ENCODE assay signal across 10 mouse cellular contexts in the genomic region with DNA sequence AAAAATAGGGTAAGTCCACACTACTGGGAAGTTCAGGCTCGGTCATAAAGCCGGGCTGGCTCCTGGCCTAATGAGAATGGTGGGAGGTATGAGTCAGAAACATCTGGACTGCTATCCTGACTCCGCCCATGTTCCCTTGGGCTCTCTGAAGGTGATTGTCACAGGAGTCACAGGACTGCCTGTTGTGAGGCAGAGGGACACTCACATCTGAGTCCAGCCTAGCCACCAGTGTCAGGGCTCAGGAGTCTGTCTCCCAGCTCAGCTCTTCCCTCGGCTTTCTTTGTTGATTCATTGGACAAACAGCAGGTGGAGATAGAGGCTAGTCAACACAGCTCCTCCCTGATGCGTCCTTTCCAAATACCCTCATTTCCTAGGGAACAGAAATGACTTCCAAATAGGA. TPM values are rescaled to one million over a fixed set of nuclear protein-coding genes. Genes with fewer than 3 reads are reported as not detected.
A peak's percentile ranks its signal among the peaks of the same experiment; 100 is the strongest.
DNase-seq lines count a peak whose midpoint lies in the region; ATAC-seq and TF ChIP-seq lines count a peak whose summit lies in the region.
"Had no signal": no experiment of that assay in that cellular context is flagged by ENCODE, and none has a peak within 500 bp of the region (broad histone marks: within the 10 kb centered on the region; RNA-seq: fewer than 3 reads in every experiment).

No protein-coding gene starts in this region.

- intact Hi-C loops in heart, postnatal 14 days (cut with DNase I), result no loop called here

- no peak overlapping the region for H3K4me3 ChIP-seq in midbrain, embryonic 10.5 days
- no peak overlapping the region for H3K4me3 ChIP-seq in midbrain, embryonic 16.5 days (ENCODE audit: low read depth, low read length)
- no peak overlapping the region for H3K4me3 ChIP-seq in small intestine, adult 2 months (ENCODE audit: low read depth, low read length)
- H3K4me3 ChIP-seq: embryonic facial prominence, embryonic 12.5 days; lung, embryonic 15.5 days had no signal

- peaks cover 48% of the 10 kb centered on the region for H3K4me1 ChIP-seq in midbrain, embryonic 10.5 days
- H3K4me1 ChIP-seq in midbrain, embryonic 16.5 days (ENCODE audit: control insufficient read depth, insufficient read depth, low read length), result no peaks in the 10 kb centered on the region
- peaks cover 32% of the 10 kb centered on the region for H3K4me1 ChIP-seq in small intestine, adult 2 months (ENCODE audit: control insufficient read depth, insufficient read depth, insufficient read length, low read length)

- WGBS in midbrain, embryonic 10.5 days, result 51% methylated on average over 5 of the region's 5 CpGs
- 54% methylated on average over 5 of the region's 5 CpGs for WGBS in midbrain, embryonic 16.5 days
- 11% methylated on average over 5 of the region's 5 CpGs for WGBS in small intestine, adult 2 months

- H3K27ac ChIP-seq in midbrain, embryonic 10.5 days (replicated peaks), result no peak overlapping the region
- no peak overlapping the region for H3K27ac ChIP-seq in midbrain, embryonic 16.5 days (ENCODE audit: low read length)
- peak overlapping the region; percentile 1 for H3K27ac ChIP-seq in small intestine, adult 2 months (ENCODE audit: insufficient read depth, low read depth, low read length)
- H3K27ac ChIP-seq: embryonic facial prominence, embryonic 12.5 days; lung, embryonic 15.5 days had no signal

- no peak for ATAC-seq in midbrain, embryonic 16.5 days
- no peak for ATAC-seq in inflammation-experienced regulatory T-cells, adult 6 months

- TF ChIP-seq POLR2A in small intestine, adult 2 months (IDR thresholded peaks at IDR 0.05; ENCODE audit: low read depth, low read length), result no peak; the same call in 1 of the 2 replicates

- DNase-seq in midbrain, embryonic 10.5 days (ENCODE audit: low spot score), result peak; percentile 25
- peak; percentile 59 to 67 for DNase-seq in adrenal gland, postnatal 36 days
- peak; percentile 30 to 43 for DNase-seq in heart, postnatal 14 days
- DNase-seq in right cerebral cortex, postnatal 36 days (ENCODE audit: low spot score in 2 of 2), result no peak
- DNase-seq in frontal cortex, postnatal 36 days (ENCODE audit: low spot score in 2 of 2), result no peak

- H3K9ac ChIP-seq in midbrain, embryonic 16.5 days (ENCODE audit: low read depth, low read length), result no peak overlapping the region
- H3K9ac ChIP-seq: embryonic facial prominence, embryonic 12.5 days; lung, embryonic 15.5 days had no signal

- no peak for TF ChIP-seq CTCF in small intestine, adult 2 months (IDR thresholded peaks at IDR 0.05; ENCODE audit: extremely low read depth, insufficient read length, insufficient replicate concordance, low read depth, low read length)

- no peak overlapping the region for H3K4me2 ChIP-seq in midbrain, embryonic 16.5 days (ENCODE audit: low read length)
- H3K4me2 ChIP-seq: embryonic facial prominence, embryonic 12.5 days; lung, embryonic 15.5 days had no signal

- H3K9me3 ChIP-seq in midbrain, embryonic 10.5 days (replicated peaks), result no peaks in the 10 kb centered on the region
- no peaks in the 10 kb centered on the region for H3K9me3 ChIP-seq in midbrain, embryonic 16.5 days (replicated peaks; ENCODE audit: control insufficient read depth, low read length, poor library complexity, severe bottlenecking)
- H3K9me3 ChIP-seq: embryonic facial prominence, embryonic 12.5 days; lung, embryonic 15.5 days had no signal

- no peaks in the 10 kb centered on the region for H3K36me3 ChIP-seq in midbrain, embryonic 10.5 days
- H3K36me3 ChIP-seq in midbrain, embryonic 16.5 days (ENCODE audit: control insufficient read depth, insufficient read depth, low read length), result no peaks in the 10 kb centered on the region
- no peaks in the 10 kb centered on the region for H3K36me3 ChIP-seq in small intestine, adult 2 months (ENCODE audit: control insufficient read depth, insufficient read depth, low read length)
- H3K36me3 ChIP-seq: embryonic facial prominence, embryonic 12.5 days; lung, embryonic 15.5 days had no signal

- H3K27me3 ChIP-seq in midbrain, embryonic 10.5 days (ENCODE audit: low read depth, poor library complexity, severe bottlenecking), result peaks cover 41% of the 10 kb centered on the region
- peaks cover 9% of the 10 kb centered on the region for H3K27me3 ChIP-seq in midbrain, embryonic 16.5 days (ENCODE audit: control insufficient read depth, insufficient read depth, low read depth, low read length)
- H3K27me3 ChIP-seq in small intestine, adult 2 months (ENCODE audit: control insufficient read depth, insufficient read depth, low read length), result no peaks in the 10 kb centered on the region

RNA-seq across cellular contexts. Expression of gene Qprt, which starts 4.1 kb away (rescaled TPM):
- 7.2 and 10.3 TPM in 2 replicates for polyA plus RNA-seq in midbrain, embryonic 10.5 days (2016; fragmentation: Nextera tagmentation; extraction: Ambion mirVana)
- polyA plus RNA-seq in midbrain, embryonic 16.5 days (2015; fragmentation: Nextera tagmentation; extraction: Ambion mirVana), result 0.68 and 0.77 TPM in 2 replicates
- under 1 TPM; 0.26 to 0.40 TPM for total RNA-seq in adrenal gland, postnatal 36 days (2021)
- not detected for total RNA-seq in heart, postnatal 14 days (2021)
- 0.37 and 1.7 TPM in 2 replicates for polyA plus RNA-seq in small intestine, adult 2 months (2012; rRNA removed)
- polyA plus RNA-seq in inflammation-experienced regulatory T-cells, adult 6 months (2017; shearing (Covaris generic)), result 10 to 100 TPM in 2 of 3 experiments, 1 to 10 TPM in 1; 7.8 to 15.5 (median 15.0) TPM

RNA-seq across cellular contexts. Expression of gene Spn, which starts 19.7 kb away (rescaled TPM):
- polyA plus RNA-seq in midbrain, embryonic 10.5 days (2016; fragmentation: Nextera tagmentation; extraction: Ambion mirVana), result 0.09 and 0.10 TPM in 2 replicates
- polyA plus RNA-seq in midbrain, embryonic 16.5 days (2015; fragmentation: Nextera tagmentation; extraction: Ambion mirVana), result 0.05 TPM in 1 of 2 replicates, not detected in the other
- total RNA-seq in adrenal gland, postnatal 36 days (2021), result 1 to 10 TPM in 1 of 2 experiments, under 1 TPM in 1; 0.70 to 1.3 TPM
- total RNA-seq in heart, postnatal 14 days (2021), result 1 to 10 TPM in 1 of 2 experiments, under 1 TPM in 1; 0.38 to 2.0 TPM
- 2.4 and 3.9 TPM in 2 replicates for polyA plus RNA-seq in small intestine, adult 2 months (2012; rRNA removed)
- 100 to 1,000 TPM; 105 to 226 (median 130) TPM for polyA plus RNA-seq in inflammation-experienced regulatory T-cells, adult 6 months (2017; shearing (Covaris generic))
- polyA plus RNA-seq: embryonic facial prominence, embryonic 12.5 days had no signal

RNA-seq across cellular contexts. Expression of gene AI467606, which starts 26.8 kb away (rescaled TPM):
- 0.91 and 1.2 TPM in 2 replicates for polyA plus RNA-seq in midbrain, embryonic 10.5 days (2016; fragmentation: Nextera tagmentation; extraction: Ambion mirVana)
- 1.7 and 2.5 TPM in 2 replicates for polyA plus RNA-seq in midbrain, embryonic 16.5 days (2015; fragmentation: Nextera tagmentation; extraction: Ambion mirVana)
- total RNA-seq in adrenal gland, postnatal 36 days (2021), result 1 to 10 TPM in 1 of 2 experiments, under 1 TPM in 1; 0.89 to 1.1 TPM
- total RNA-seq in heart, postnatal 14 days (2021), result 1 to 10 TPM; 1.4 to 3.0 TPM
- polyA plus RNA-seq in small intestine, adult 2 months (2012; rRNA removed), result 21.2 and 22.7 TPM in 2 replicates
- polyA plus RNA-seq in inflammation-experienced regulatory T-cells, adult 6 months (2017; shearing (Covaris generic)), result 100 to 1,000 TPM; 248 to 287 (median 263) TPM

RNA-seq across cellular contexts. Expression of gene Zg16, which starts 30.8 kb away (rescaled TPM):
- polyA plus RNA-seq in midbrain, embryonic 10.5 days (2016; fragmentation: Nextera tagmentation; extraction: Ambion mirVana), result not detected in 2 replicates
- polyA plus RNA-seq in midbrain, embryonic 16.5 days (2015; fragmentation: Nextera tagmentation; extraction: Ambion mirVana), result not detected in 2 replicates
- total RNA-seq in adrenal gland, postnatal 36 days (2021), result not detected
- not detected for total RNA-seq in heart, postnatal 14 days (2021)
- polyA plus RNA-seq in small intestine, adult 2 months (2012; rRNA removed), result 4,647 and 5,350 TPM in 2 replicates
- polyA plus RNA-seq in inflammation-experienced regulatory T-cells, adult 6 months (2017; shearing (Covaris generic)), result 1 to 10 TPM in 1 of 3 experiments, not detected in 2; 1.6 TPM
- polyA plus RNA-seq: embryonic facial prominence, embryonic 12.5 days; lung, embryonic 15.5 days had no signal

Comparison
In these comparisons a context has a peak if more than half of its experiments do, and no peak if none do; other contexts are left out.
1. DNase-seq: peak in midbrain, embryonic 10.5 days (single experiment), adrenal gland, postnatal 36 days (2 of 2) and heart, postnatal 14 days (2 of 2); none in right cerebral cortex, postnatal 36 days (0 of 2) and frontal cortex, postnatal 36 days (0 of 2).
2. RNA of gene Spn, which starts 19.7 kb away (polyA plus RNA-seq): 105 to 226 TPM in inflammation-experienced regulatory T-cells, adult 6 months; 2.4 to 3.9 TPM in small intestine, adult 2 months, 0.09 to 0.10 TPM in midbrain, embryonic 10.5 days and 0.05 TPM in midbrain, embryonic 16.5 days; every median in the first group is over 10 times any median in the second.
3. RNA of gene AI467606, which starts 26.8 kb away (polyA plus RNA-seq): 248 to 287 TPM in inflammation-experienced regulatory T-cells, adult 6 months; 21.2 to 22.7 TPM in small intestine, adult 2 months, 1.7 to 2.5 TPM in midbrain, embryonic 16.5 days and 0.91 to 1.2 TPM in midbrain, embryonic 10.5 days; every median in the first group is over 10 times any median in the second.